Mouse (Mus musculus) frontal cortex, adult 2 months (tissue): ENCODE results near the gene Eppin. TPM values are rescaled to one million over a fixed set of nuclear protein-coding genes. Genes with fewer than 3 reads are reported as not detected.
"Not testable (repeated sequence)": the region's sequence is repeated elsewhere in the genome, so short reads cannot be mapped to it uniquely, and the experiment has no call there.

Experiments
- DNase-seq, 2 experiments: peaks; one replicate each; pipeline ENCODE4 v3.0.0; 2022; ENCODE audit warnings: low spot score in 1 of 2; ENCODE audit errors: extremely low spot score in 1 of 2
- polyA plus RNA-seq: library from polyadenylated mRNA; depleted of rRNA; stranded (reverse); fragments of >200 nt; gene quantifications from 2 replicates; pipeline ENCODE4 v1.2.3, GENCODE M21; 2012; rRNA removed

Gene Eppin
- polyA plus RNA-seq, result not detected in 2 replicates

GRCm38 (mm10) chr2:164593494-164593893, at the start of gene Eppin:
Eppin (minus strand) TSS chr2:164593594.
- DNase-seq, result no peak

DNA sequence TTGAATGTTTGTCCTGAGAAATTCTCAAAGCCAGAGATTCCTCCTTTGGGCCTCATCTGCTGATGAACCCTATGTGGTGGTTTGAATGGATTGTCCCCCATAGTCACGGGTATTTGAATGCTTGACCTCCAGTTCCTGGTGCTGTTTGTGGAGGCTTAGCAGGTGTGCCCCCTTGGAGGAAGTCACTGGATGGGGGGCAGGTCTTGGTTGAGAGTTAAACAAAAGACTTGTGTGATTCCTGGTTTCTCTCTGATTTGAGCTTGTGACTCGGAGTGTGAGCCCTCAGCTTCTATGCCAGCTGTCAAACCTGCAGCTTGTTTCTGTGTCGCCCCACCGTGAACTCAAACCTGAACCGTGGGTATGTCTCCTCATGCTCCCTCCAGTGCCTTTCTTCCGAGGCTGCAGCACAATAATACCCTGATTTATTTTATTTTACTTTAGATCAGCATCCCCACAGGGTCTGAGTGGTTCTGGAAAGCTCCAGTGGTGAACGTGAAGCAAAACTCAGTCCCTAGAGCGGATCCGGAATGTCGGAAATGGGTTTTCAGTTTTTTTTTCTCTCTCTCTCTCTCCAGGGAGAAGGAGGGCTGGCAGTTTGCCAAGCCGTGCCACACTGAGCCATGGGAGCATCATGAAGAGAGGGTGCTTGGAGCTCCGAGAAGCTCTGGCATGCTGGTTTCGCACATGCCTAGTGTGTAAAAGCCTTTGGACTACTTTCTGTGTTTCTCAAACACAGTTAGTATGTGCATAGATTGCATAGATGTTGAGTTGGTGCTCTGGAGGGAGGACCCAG, 48.7 kb upstream of the Eppin start:
- DNase-seq, result peak in 1 of 2 experiments; percentile 27

GRCm38 (mm10) chr2:164641129-164641528, 47.7 kb upstream of the Eppin start:
- DNase-seq, result no peak

GRCm38 (mm10) chr2:164638696-164639095, 45.3 kb upstream of the Eppin start, which contains the start of gene Wfdc16:
Wfdc16 (minus strand) TSS chr2:164638796.
- no peak for DNase-seq

- no peak for DNase-seq
Measured at GRCm38 (mm10) chr2:164635266-164635665, 41.9 kb upstream of the Eppin start.

GRCm38 (mm10) chr2:164621775-164622174, 28.4 kb upstream of the Eppin start:
- no peak for DNase-seq

- no peak for DNase-seq
Measured at GRCm38 (mm10) chr2:164619050-164619449, 25.7 kb upstream of the Eppin start.

- DNase-seq, result no peak
Measured at GRCm38 (mm10) chr2:164615386-164615785, 22.0 kb upstream of the Eppin start.

DNA sequence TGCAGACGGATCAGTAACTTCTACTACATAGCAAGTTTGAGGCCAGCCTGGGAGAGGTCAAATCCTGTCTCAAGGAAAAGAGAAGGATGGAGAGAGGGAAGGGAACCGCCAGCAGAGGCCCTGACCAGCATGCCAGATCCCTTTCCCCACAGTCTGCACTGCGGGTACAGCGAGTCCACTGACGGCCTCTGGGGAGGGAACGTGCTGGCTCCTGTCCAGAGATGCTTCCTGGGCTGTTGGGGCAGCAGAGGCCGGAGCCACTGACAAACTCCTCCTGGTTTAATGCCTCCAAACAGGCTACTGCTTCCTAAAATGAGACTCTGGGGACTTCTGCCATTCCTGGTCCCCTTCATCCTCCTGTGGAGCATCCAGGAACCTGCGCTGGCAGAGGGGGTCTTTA, 20.1 kb upstream of the Eppin start, which contains the start of the genes Wfdc6b and Wfdc8:
TSS of gene Wfdc6b (plus strand) at position 52 of the 400 bp plus-strand sequence.
TSS of gene Wfdc8 (minus strand) at position 156 of the 400 bp plus-strand sequence.
- DNase-seq, result not testable (repeated sequence)

- DNase-seq, result no peak
Measured at GRCm38 (mm10) chr2:164608781-164609180, 15.4 kb upstream of the Eppin start.

DNA sequence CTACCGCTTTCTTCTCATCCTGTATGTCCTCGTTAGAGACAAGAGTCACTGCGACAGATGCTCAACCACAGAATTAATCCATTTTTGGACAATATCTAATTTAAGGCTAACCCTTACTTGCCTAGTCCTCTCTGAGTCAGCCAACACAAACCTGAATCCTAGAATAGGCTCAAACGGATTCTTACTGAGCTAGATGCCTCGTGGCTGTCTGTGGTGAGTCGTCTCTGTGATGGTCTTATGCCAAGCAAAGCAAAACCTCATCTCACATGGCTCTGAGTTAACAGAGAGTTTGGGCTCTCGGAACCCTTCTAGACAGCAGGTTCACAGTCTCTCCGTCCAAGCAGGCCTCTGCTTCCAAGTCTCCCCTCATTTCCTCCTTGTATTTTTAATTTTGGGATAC, 11.0 kb upstream of the Eppin start:
- DNase-seq, result peak in 1 of 2 experiments; percentile 25

DNA sequence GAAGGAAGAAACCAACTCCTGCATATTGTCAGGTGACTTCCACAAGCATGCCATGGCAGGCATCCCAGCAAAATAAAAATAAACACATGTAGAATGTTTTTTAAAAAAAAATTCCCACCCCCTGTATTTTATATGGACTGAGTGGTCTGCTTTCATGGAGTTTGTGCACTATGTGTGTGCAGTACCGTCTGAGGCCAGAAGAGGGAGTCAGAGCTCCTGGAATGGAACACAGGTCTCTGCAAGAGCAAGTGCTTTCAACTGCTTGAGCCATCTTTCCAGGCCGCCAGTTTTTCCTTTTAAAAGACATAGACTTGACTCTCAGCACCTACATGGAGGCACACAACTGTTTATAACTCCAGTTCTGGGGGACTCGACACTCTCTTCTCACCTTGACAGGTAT, 10.1 kb upstream of the Eppin start:
- DNase-seq, result no peak

GRCm38 (mm10) chr2:164600179-164600578, 6.8 kb upstream of the Eppin start:
- no peak for DNase-seq

DNA sequence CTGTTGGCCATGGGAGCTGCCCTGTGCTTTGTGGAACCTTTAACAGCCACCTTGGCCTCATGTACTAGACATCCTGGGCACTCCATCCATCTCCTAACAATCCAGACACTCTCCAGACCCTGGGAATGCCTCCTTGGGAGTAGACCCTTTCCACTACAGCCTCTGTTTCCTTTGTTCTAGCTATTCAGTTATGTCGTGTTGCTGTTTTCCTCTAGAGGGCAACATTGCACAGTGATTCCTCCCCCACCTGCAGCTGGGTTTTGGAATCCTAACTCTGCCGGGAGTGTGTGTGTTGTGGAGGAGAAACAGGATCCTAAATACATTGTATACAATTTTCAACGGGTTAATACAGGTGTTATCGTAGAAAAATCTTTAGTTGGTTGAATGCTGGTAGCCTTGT, 1.4 kb downstream of the Eppin start:
- peak in 1 of 2 experiments; percentile 58 for DNase-seq

DNA sequence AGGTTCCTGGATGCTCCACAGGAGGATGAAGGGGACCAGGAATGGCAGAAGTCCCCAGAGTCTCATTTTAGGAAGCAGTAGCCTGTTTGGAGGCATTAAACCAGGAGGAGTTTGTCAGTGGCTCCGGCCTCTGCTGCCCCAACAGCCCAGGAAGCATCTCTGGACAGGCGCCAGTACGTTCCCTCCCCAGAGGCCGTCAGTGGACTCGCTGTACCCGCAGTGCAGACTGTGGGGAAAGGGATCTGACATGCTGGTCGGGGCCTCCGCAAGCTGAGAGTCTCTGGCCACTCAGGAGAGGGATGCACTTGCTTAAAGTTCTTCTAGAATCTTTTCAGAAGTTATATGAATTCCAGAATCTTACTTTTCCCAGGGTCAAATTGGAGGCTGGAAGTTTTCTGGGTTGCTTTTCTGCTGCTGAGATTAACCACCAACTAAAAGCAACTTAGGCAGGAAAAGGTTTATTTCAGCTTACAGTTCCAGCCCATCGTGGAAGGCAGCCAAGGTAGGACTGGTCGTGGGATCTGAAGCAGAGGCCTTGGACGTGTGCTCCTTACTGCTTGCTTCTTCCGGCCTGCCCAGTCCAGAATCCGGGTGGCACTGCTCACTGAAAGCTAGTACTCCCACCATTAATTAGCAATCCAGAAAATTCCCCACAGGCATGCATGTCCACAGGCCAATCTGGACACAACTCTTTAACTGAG, 8.2 kb downstream of the Eppin start, which contains the start of gene Wfdc6a:
TSS of gene Wfdc6a (minus strand) at position 423 of the 701 bp plus-strand sequence.
- not testable (repeated sequence) for DNase-seq

GRCm38 (mm10) chr2:164573359-164573758, 20.0 kb downstream of the Eppin start, which contains the start of gene Spint3:
Spint3 (minus strand) TSS chr2:164573459.
- not testable (repeated sequence) for DNase-seq

GRCm38 (mm10) chr2:164567460-164567859, 25.9 kb downstream of the Eppin start:
- DNase-seq, result no peak

DNA sequence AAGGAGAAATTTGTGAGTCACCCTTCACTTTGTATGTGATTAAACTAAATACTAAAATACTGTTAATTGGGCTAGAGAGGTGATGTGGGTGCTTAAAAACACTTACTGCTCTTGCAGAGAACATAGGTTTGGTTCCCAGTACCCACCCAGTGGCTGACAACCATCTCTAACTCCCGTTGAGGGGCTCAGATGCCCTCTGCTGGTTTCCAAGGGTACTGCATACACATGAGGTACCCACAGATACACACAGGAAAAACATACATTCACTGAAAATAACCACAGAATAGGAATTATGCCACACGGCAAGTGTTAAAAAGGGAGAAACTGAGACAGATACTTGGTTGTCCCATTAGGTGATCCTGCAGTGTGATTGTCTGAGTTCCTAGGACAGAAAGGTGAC, 26.4 kb downstream of the Eppin start:
- no peak for DNase-seq

DNA sequence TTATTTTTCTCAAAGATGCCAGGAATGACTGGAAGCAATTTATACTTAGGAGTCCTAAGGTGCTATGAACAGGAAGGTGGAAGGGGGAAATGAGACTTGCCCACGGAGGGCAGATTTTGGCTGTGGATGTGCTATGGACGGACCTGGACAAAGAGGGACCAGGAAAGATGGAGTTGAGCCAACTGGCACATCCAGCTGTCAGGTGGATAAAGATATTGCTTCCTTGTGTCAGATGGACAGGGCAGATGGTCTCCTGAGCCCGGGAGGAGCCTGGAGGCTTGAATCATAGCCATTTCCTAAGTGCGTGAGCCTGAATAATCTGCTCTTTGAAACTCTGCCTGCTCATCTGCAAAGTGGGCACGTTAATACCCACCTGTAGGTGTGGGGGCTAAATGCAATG, 29.0 kb downstream of the Eppin start:
- DNase-seq, result no peak

DNA sequence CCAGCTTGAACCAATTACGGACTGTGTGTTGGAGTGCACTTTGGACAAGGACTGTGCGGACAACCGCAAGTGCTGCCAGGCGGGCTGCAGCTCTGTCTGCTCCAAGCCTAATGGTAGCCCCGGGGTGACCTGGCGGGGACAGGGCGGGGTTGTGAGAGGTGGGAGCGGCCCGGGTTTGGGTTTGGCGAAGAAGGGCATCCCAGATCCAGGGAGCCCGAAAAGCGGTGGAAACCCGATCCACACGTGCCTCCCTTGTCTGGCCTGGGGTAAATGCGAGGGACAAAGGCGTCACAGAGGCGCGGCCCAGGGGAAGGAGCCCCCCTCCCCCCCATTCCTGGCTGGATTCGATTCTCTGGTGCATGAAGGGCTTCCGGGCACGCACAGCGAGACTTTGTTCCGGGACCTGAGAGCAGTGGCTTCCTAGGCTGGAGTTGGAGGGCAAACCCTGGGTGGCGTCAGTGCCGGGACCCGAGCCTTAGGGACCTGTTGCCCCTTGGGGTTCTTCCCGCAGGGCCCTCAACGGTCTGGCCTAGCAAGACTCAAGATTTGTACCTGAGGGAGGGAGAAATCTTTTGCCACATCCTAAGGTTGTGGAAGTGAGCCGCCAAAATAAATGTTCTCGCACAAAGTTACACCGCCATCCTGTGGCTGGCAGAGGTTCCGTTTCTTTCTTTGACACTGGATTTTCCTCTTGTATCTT, 29.9 kb downstream of the Eppin start:
- peak in 1 of 2 experiments; percentile 57 for DNase-seq
